Mouse (Mus musculus) heart, adult 2 months (tissue): Measurements from ENCODE around the gene Mansc1. TPM values are rescaled to one million over a fixed set of nuclear protein-coding genes. Genes with fewer than 3 reads are reported as not detected.

Experiments used
- DNase-seq, 2 experiments: peaks; one replicate each; pipeline ENCODE4 v3.0.0; 2021
- H3K27ac ChIP-seq: fragments of 200-600 bp; 2 replicates; pipeline ENCODE4 v1.8.1; 2022
- H3K27me3 ChIP-seq: fragments of 200-500 bp; 2 replicates; pipeline ENCODE4 v1.6.1; 2012; ENCODE audit warnings: mild to moderate bottlenecking, low read length, inconsistent platforms, mixed read lengths; ENCODE audit not compliant: control insufficient read depth, insufficient read depth
- H3K36me3 ChIP-seq: fragments of 200-500 bp; 2 replicates; pipeline ENCODE4 v1.6.1; 2012; ENCODE audit warnings: low read length, inconsistent platforms; ENCODE audit not compliant: control insufficient read depth, insufficient read depth
- H3K4me1 ChIP-seq: fragments of 200-500 bp; 2 replicates; pipeline ENCODE4 v1.6.1; 2011; ENCODE audit warnings: low read length; ENCODE audit not compliant: control insufficient read depth, insufficient read depth
- H3K4me3 ChIP-seq: fragments of 200-600 bp; 2 replicates; pipeline ENCODE4 v1.8.1; 2022
- H3K79me2 ChIP-seq: fragments of 200-500 bp; replicated peaks from 2 replicates; pipeline ENCODE4 v1.6.1; 2012; ENCODE audit warnings: mild to moderate bottlenecking, inconsistent platforms, low read length, moderate library complexity, mixed read lengths; ENCODE audit not compliant: control insufficient read depth, insufficient read depth
- H3K9ac ChIP-seq: fragments of 200-500 bp; 2 replicates; pipeline ENCODE4 v1.6.1; 2012; ENCODE audit warnings: low read depth, mild to moderate bottlenecking, control low read depth, inconsistent platforms, low read length, mixed read lengths
- CTCF ChIP-seq: fragments of 200-600 bp; IDR thresholded peaks from 2 replicates; pipeline ENCODE4 v1.8.1; 2022; ENCODE audit warnings: antibody characterized with exemption, mild to moderate bottlenecking, moderate library complexity
- EP300 ChIP-seq: fragments of 200-500 bp; IDR thresholded peaks from 2 replicates; pipeline ENCODE4 v1.6.1; 2011; ENCODE audit warnings: low read depth, low read length, control low read depth; ENCODE audit not compliant: insufficient read depth
- POLR2A ChIP-seq: fragments of 200-500 bp; IDR thresholded peaks from 2 replicates; pipeline ENCODE4 v1.6.1; 2011; ENCODE audit warnings: mild to moderate bottlenecking, low read depth, low read length, control low read depth; ENCODE audit not compliant: insufficient read depth
- WGBS: fragments of 180-500 bp; shearing (Covaris S2); methylation state at CpG from one replicate; pipeline ENCODE4 v1.1.7; 2018; 5-methylcytosine and 5-hydroxymethylcytosine counted together
- intact Hi-C: fragments of 180-260 bp; cut with DNase I; formaldehyde crosslinking; loops from one replicate; pipeline ENCODE4 v1.15.1; 2025
- polyA plus RNA-seq: library from polyadenylated mRNA; depleted of rRNA; stranded (reverse); fragments of >200 nt; gene quantifications from 2 replicates; pipeline ENCODE4 v1.2.3, GENCODE M21; 2012
- total RNA-seq, 2 experiments: library from RNA; stranded (reverse); gene quantifications; 2 replicates each; pipeline ENCODE4 v1.2.3; 2021

Gene Mansc1
- total and polyA plus RNA-seq, 3 experiments, result 4.3 to 5.5 (median 4.5) TPM

DNA sequence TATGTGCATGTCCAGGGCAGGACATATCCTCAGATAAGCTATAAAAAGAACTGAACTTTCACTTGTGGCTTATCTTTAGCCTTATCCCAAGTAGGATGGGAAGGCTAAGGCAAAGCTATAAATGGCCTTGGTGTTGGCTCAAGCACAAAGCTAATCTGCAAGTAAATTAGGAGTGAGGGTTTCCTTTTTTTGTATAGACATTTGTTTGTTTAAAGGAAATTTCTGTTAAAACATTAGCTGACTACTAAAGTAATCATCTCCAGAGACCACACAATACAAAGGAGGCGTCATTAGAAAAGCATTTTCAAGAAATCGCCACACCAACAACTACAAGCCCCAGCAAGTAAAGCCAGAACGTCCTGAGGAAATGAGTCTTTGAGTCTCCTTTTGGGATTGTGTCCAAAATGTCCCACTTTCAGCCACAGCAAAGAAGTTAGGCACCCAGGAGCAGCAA lies 57.0 kb downstream of the Mansc1 start:
- intact Hi-C loops, result no loop called here

DNA sequence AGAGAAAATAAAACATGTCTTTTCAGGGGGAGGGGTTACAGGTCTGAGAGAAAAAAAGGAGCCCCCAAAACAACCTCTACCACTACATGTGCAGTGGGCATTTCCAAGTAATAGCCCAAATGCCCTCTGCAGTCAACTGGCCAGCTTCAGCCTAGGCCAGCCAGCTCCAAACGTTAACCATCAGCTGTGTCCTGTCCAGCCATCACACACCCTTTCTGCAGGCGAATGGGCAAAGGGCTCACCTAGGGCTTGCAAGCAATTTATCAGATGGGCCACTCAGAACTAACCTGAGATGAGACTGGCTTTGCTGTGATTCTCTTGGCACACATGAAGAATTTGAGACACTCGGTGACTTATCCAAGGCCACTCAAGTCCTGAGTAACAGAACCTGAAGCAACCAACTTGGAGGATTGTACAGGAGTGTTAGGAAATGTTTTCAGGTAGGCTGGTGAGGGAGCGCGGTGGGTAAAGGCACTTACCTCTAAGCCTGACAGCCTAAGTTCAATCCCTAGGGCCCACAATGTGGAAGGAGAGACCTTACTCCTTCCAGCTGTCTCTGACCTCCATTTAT lies 64.2 kb downstream of the Mansc1 start:
- TF ChIP-seq CTCF (no peak), POLR2A (no peak), EP300 (no peak)
- Histone ChIP-seq H3K36me3 (peaks cover 2% of the 10 kb centered on the region; the same call in 1 of the 2 replicates), H3K27me3 (no peaks in the 10 kb centered on the region), H3K27ac (no peak overlapping the region), H3K9ac (no peak overlapping the region), H3K4me3 (no peak overlapping the region), H3K4me1 (peaks cover 4% of the 10 kb centered on the region), H3K79me2 (peaks cover 3% of the 10 kb centered on the region; the same call in 1 of the 2 replicates)
- intact Hi-C loops, result loop anchor here (5.0 kb wide), 4 partner anchors 39 to 264 kb away; partner anchors contain the start of genes Crebl2 and Dusp16
- WGBS, result 91% methylated on average over 5 of the region's 5 CpGs
- no peak for DNase-seq

More for the DNA sequence above, 57.0 kb downstream of the Mansc1 start:
- no peak overlapping the region for H3K9ac ChIP-seq
- H3K36me3 ChIP-seq, result peaks cover 2% of the 10 kb centered on the region; the same call in 1 of the 2 replicates
- H3K79me2 ChIP-seq, result no peaks in the 10 kb centered on the region
- no peaks in the 10 kb centered on the region for H3K27me3 ChIP-seq
- 19% methylated on average over 3 of the region's 3 CpGs for WGBS
- DNase-seq, result peak in 1 of 2 experiments; percentile 27
- peaks cover 15% of the 10 kb centered on the region for H3K4me1 ChIP-seq
- TF ChIP-seq POLR2A (no peak), CTCF (no peak), EP300 (no peak)
- H3K27ac ChIP-seq, result peak overlapping the region; percentile 71
- no peak overlapping the region for H3K4me3 ChIP-seq

DNA sequence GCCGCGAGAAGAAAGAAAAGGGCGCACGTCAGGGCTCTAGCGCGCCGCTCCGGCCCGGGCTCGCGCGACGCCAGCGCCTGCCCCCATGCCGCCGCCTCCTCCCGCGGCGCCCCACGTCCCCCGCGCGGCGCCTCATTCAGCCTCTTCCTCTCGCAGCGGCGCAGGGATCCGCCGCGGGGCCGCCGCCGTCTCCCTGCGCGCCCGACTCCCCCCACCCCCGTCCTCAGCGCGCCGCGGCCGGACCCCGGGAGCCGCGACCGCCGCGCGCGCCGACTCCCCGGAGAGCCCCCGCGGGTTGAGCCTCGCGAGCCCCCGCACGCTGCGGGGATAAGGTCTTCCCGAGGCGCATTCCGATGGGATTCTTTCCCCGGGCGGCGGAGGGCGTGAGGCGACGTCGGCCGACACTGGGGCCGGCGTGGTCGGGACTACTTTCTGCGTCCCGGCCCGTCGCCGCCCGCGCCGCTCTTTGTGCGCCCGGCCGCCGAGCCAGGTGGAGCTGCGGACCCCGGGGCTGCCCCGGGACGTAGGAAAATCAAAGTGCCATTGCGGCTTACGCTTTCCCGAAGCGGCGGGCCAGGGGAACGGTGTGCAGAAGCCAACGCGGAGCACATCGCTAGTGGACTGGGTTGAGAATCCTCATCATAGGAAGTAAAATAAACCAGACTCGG lies 65.3 kb downstream of the Mansc1 start, which contains the start of gene Lrp6:
Lrp6 (minus strand) TSS at position 148 of the 668 bp plus-strand sequence.
- WGBS, result under 1% methylated on average over 70 of the region's 99 CpGs
- intact Hi-C loops, result loop anchor here (5.0 kb wide), 4 partner anchors 40 to 265 kb away; partner anchors contain the start of genes Crebl2 and Dusp16
- peak within 1 kb of the TSS; percentile 99 for H3K27ac ChIP-seq
- peaks cover 2% of the 10 kb centered on the region; the same call in 1 of the 2 replicates for H3K36me3 ChIP-seq
- peaks cover 3% of the 10 kb centered on the region for H3K4me1 ChIP-seq
- no peak for TF ChIP-seq CTCF
- TF ChIP-seq EP300, result peak; percentile 80; the same call in 1 of the 2 replicates
- peak; percentile 81 for TF ChIP-seq POLR2A
- no peaks in the 10 kb centered on the region for H3K27me3 ChIP-seq
- H3K4me3 ChIP-seq, result peak within 1 kb of the TSS; percentile 69
- peaks cover 6% of the 10 kb centered on the region for H3K79me2 ChIP-seq
- DNase-seq, result peak; percentile 90 to 91
- H3K9ac ChIP-seq, result peak within 1 kb of the TSS; percentile 100

DNA sequence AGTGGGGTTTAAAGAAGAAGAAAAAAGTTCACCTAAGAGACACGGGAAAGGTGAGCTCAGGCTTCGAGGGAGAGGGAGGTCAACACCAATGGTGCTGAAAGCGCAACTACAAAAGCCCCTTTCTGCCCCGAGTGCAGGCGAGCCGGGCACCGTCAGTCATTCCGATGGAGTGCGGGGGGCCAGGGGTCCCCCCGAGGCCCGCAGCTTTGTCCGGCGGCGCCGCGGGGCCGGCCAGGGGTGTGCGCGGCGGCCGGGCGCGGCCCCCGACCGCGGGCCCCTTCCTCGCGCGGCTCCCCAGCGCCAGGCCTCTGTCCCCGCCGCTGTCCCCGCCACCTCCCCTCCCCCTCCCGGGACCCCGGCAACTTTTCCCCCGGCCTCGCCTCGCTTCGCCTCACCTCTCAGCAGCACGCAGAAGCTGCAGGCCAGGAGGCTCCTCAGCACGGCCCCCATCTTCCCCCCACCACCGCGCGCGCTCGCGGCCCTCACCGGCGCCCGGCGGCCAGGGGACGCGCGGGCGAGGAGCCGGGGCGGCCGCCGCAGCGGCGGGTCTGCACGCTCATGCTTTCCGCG lies 66.0 kb downstream of the Mansc1 start:
- intact Hi-C loops, result loop anchor here (5.0 kb wide), 4 partner anchors 39 to 266 kb away; partner anchors contain the start of genes Crebl2 and Dusp16
- peaks cover 2% of the 10 kb centered on the region; the same call in 1 of the 2 replicates for H3K36me3 ChIP-seq
- H3K79me2 ChIP-seq, result peaks cover 6% of the 10 kb centered on the region
- H3K9ac ChIP-seq, result peak overlapping the region; percentile 100
- TF ChIP-seq CTCF (no peak), EP300 (no peak), POLR2A (no peak)
- peak overlapping the region; percentile 99 for H3K27ac ChIP-seq
- DNase-seq, result no peak
- peaks cover 3% of the 10 kb centered on the region for H3K4me1 ChIP-seq
- no peaks in the 10 kb centered on the region for H3K27me3 ChIP-seq
- peak overlapping the region; percentile 69 for H3K4me3 ChIP-seq
- 1% methylated on average over 34 of the region's 64 CpGs for WGBS

DNA sequence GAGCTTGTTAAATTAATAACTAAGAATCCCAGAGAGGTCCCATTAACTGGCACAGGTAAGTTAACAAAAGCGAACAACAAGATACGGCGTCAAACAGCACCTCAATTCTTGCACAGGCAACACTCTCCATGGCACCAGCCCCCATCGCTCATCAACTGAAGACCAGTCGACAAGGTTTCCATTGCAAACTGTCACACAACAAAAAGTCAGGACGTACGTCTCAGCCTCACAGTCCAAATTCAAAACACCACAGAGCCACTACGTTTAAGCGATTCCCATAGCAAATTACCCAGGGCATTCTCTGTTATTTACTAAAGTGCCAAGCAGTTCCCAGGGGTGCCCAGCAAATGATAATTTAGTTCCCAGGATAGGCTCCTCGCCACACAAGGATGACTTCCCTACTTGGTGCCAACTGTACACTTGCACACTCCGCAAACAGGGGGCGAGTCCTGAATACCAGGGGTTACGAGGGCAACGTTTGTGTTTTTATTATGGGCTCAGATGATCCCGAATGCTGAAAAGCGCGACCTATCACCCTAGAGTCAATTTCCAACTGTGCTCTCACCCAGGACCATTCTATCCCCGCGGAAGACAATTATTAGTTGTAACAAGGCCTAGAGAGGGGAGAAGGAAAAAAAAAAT lies 66.6 kb downstream of the Mansc1 start:
- intact Hi-C loops, result loop anchor here (5.0 kb wide), 4 partner anchors 38 to 267 kb away; partner anchors contain the start of genes Crebl2 and Dusp16
- peak overlapping the region; percentile 99 for H3K27ac ChIP-seq
- TF ChIP-seq CTCF (0 out of 2 replicates have a peak, but pooled peaks have one; percentile 3), EP300 (no peak)
- peak overlapping the region; percentile 69 for H3K4me3 ChIP-seq
- peaks cover 8% of the 10 kb centered on the region for H3K79me2 ChIP-seq
- 2% methylated on average over 19 of the region's 19 CpGs for WGBS
- DNase-seq, result peak; percentile 33 to 55
- peaks cover 5% of the 10 kb centered on the region for H3K4me1 ChIP-seq
- H3K36me3 ChIP-seq, result peaks cover 2% of the 10 kb centered on the region; the same call in 1 of the 2 replicates
- H3K9ac ChIP-seq, result peak overlapping the region; percentile 100
- H3K27me3 ChIP-seq, result no peaks in the 10 kb centered on the region
